Comparison of ENCODE assay signal across 27 mouse cellular contexts in the genomic region with DNA sequence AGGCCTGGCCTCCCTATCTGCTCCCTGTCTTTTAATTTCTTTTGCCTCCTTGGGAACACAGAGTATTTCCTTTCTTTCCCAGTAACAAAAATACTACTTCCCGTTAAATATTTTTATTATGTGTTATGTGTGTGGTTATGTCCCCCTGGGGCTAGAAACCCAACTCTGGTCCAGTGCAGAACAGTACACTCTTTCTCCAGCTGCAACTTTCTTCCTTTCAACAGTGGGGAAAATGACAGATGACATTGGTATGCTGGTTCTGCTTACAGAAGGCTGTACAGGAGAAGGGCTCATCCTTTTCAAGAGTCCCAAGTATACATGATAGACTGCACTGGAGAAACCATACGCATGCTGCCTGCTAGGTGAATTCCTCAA.
DNase-seq lines count a peak whose midpoint lies in the region; ATAC-seq lines count a peak whose summit lies in the region.
"Had no signal": no experiment of that assay in that cellular context is flagged by ENCODE, and none has a peak within 500 bp of the region (broad histone marks: within the 10 kb centered on the region; RNA-seq: fewer than 3 reads in every experiment).

No protein-coding gene starts in this region.

- peaks cover 11% of the 10 kb centered on the region for H3K4me1 ChIP-seq in forebrain, embryonic 12.5 days
- peaks cover 10% of the 10 kb centered on the region; the same call in 1 of the 2 replicates for H3K4me1 ChIP-seq in forebrain, embryonic 14.5 days (ENCODE audit: control insufficient read depth, insufficient read depth, low read length)
- H3K4me1 ChIP-seq in hindbrain, embryonic 15.5 days (replicated peaks), result peaks cover 13% of the 10 kb centered on the region
- H3K4me1 ChIP-seq in hindbrain, embryonic 10.5 days (replicated peaks), result no peaks in the 10 kb centered on the region
- peaks cover 17% of the 10 kb centered on the region for H3K4me1 ChIP-seq in forebrain, embryonic 16.5 days (replicated peaks; ENCODE audit: control insufficient read depth, insufficient read depth, low read length)
- H3K4me1 ChIP-seq: embryonic facial prominence, embryonic 12.5 days; heart, embryonic 12.5 days; liver, embryonic 12.5 days; megakaryocyte, embryonic 14.5 days had no signal

- no peaks in the 10 kb centered on the region for H3K36me3 ChIP-seq in forebrain, embryonic 12.5 days (replicated peaks)
- no peaks in the 10 kb centered on the region for H3K36me3 ChIP-seq in forebrain, embryonic 14.5 days (ENCODE audit: control insufficient read depth, insufficient read depth, low read length)
- H3K36me3 ChIP-seq in hindbrain, embryonic 15.5 days, result no peaks in the 10 kb centered on the region
- H3K36me3 ChIP-seq in hindbrain, embryonic 10.5 days, result no peaks in the 10 kb centered on the region
- H3K36me3 ChIP-seq in forebrain, embryonic 16.5 days (ENCODE audit: control insufficient read depth, insufficient read depth), result no peaks in the 10 kb centered on the region
- H3K36me3 ChIP-seq: embryonic facial prominence, embryonic 12.5 days; heart, embryonic 12.5 days; liver, embryonic 12.5 days; midbrain, embryonic 12.5 days had no signal

- H3K9ac ChIP-seq in forebrain, embryonic 12.5 days, result no peak overlapping the region
- no peak overlapping the region for H3K9ac ChIP-seq in forebrain, embryonic 14.5 days (ENCODE audit: low read length)
- H3K9ac ChIP-seq in hindbrain, embryonic 15.5 days, result no peak overlapping the region
- H3K9ac ChIP-seq in forebrain, embryonic 16.5 days (replicated peaks; ENCODE audit: low read depth, low read length), result no peak overlapping the region
- H3K9ac ChIP-seq: embryonic facial prominence, embryonic 12.5 days; heart, embryonic 12.5 days; liver, embryonic 12.5 days; liver, postnatal 0 days; midbrain, embryonic 12.5 days had no signal

- H3K4me2 ChIP-seq in forebrain, embryonic 12.5 days, result no peak overlapping the region
- H3K4me2 ChIP-seq in forebrain, embryonic 14.5 days (ENCODE audit: low read length), result no peak overlapping the region
- H3K4me2 ChIP-seq in hindbrain, embryonic 15.5 days, result no peak overlapping the region
- no peak overlapping the region for H3K4me2 ChIP-seq in forebrain, embryonic 16.5 days (ENCODE audit: low read length)
- H3K4me2 ChIP-seq: embryonic facial prominence, embryonic 12.5 days; heart, embryonic 12.5 days; liver, embryonic 12.5 days; midbrain, embryonic 12.5 days had no signal

- 92% methylated on average over 2 of the region's 2 CpGs for WGBS in forebrain, embryonic 12.5 days
- WGBS in forebrain, embryonic 14.5 days, result 92% methylated on average over 2 of the region's 2 CpGs
- 87% methylated on average over 2 of the region's 2 CpGs for WGBS in hindbrain, embryonic 15.5 days
- WGBS in hindbrain, embryonic 10.5 days, result 87% methylated on average over 2 of the region's 2 CpGs
- WGBS in forebrain, embryonic 16.5 days, result 98% methylated on average over 2 of the region's 2 CpGs

- H3K27me3 ChIP-seq in forebrain, embryonic 12.5 days, result no peaks in the 10 kb centered on the region
- H3K27me3 ChIP-seq in forebrain, embryonic 14.5 days (replicated peaks; ENCODE audit: control insufficient read depth, insufficient read depth, low read length), result no peaks in the 10 kb centered on the region
- no peaks in the 10 kb centered on the region for H3K27me3 ChIP-seq in hindbrain, embryonic 15.5 days
- no peaks in the 10 kb centered on the region for H3K27me3 ChIP-seq in hindbrain, embryonic 10.5 days (ENCODE audit: insufficient read depth, poor library complexity, severe bottlenecking)
- H3K27me3 ChIP-seq in forebrain, embryonic 16.5 days (replicated peaks; ENCODE audit: control insufficient read depth, insufficient read depth, low read length), result no peaks in the 10 kb centered on the region
- H3K27me3 ChIP-seq: embryonic facial prominence, embryonic 12.5 days; heart, embryonic 12.5 days; liver, embryonic 12.5 days; megakaryocyte, embryonic 14.5 days; midbrain, embryonic 12.5 days had no signal

- ATAC-seq in forebrain, embryonic 12.5 days (ENCODE audit: low FRiP score), result no peak
- no peak for ATAC-seq in forebrain, embryonic 14.5 days
- no peak for ATAC-seq in hindbrain, embryonic 15.5 days (ENCODE audit: low FRiP score, low read depth)
- no peak for ATAC-seq in forebrain, embryonic 16.5 days
- ATAC-seq: inflammation-experienced regulatory T-cells, adult 6 months; liver, embryonic 12.5 days; liver, postnatal 0 days; Patski had no signal

- H3K27ac ChIP-seq in forebrain, embryonic 12.5 days, result peak overlapping the region; percentile 59; the same call in 1 of the 2 replicates
- H3K27ac ChIP-seq in forebrain, embryonic 14.5 days (ENCODE audit: low read depth, low read length), result no peak overlapping the region
- peak overlapping the region; percentile 22; the same call in 1 of the 2 replicates for H3K27ac ChIP-seq in hindbrain, embryonic 15.5 days (replicated peaks)
- H3K27ac ChIP-seq in hindbrain, embryonic 10.5 days, result no peak overlapping the region
- peak overlapping the region; percentile 72; the same call in 1 of the 2 replicates for H3K27ac ChIP-seq in forebrain, embryonic 16.5 days (ENCODE audit: low read length)
- H3K27ac ChIP-seq: embryonic facial prominence, embryonic 12.5 days; heart, adult 2 months; liver, embryonic 12.5 days; midbrain, embryonic 12.5 days had no signal

- DNase-seq in forebrain, embryonic 14.5 days (ENCODE audit: low spot score), result no peak
- DNase-seq in hindbrain, embryonic 10.5 days (ENCODE audit: low spot score), result no peak
- peak; percentile 3 for DNase-seq in skeletal muscle tissue, adult 2 months (ENCODE audit: low read depth, low spot score)
- no peak for DNase-seq in adrenal gland, adult 8-10 months
- DNase-seq: adrenal gland, postnatal 14 days; cerebellum, adult 11-12 months; cerebellum, adult 9-11 months; embryo, embryonic 11 days; heart, adult 2 months; kidney, adult 11 months; kidney, postnatal 14 days; left cerebral cortex, postnatal 4 days; liver, postnatal 0 days; lung, postnatal 4 days; spleen, adult 18-20 months; thymus, postnatal 14 days had no signal

- H3K4me3 ChIP-seq in forebrain, embryonic 12.5 days (replicated peaks), result no peak overlapping the region
- no peak overlapping the region for H3K4me3 ChIP-seq in forebrain, embryonic 14.5 days (ENCODE audit: low read depth, low read length)
- H3K4me3 ChIP-seq in hindbrain, embryonic 15.5 days, result no peak overlapping the region
- no peak overlapping the region for H3K4me3 ChIP-seq in hindbrain, embryonic 10.5 days
- no peak overlapping the region for H3K4me3 ChIP-seq in forebrain, embryonic 16.5 days (replicated peaks; ENCODE audit: low read length)
- H3K4me3 ChIP-seq: embryonic facial prominence, embryonic 12.5 days; heart, adult 2 months; heart, embryonic 12.5 days; liver, embryonic 12.5 days; megakaryocyte, embryonic 14.5 days; midbrain, embryonic 12.5 days; myocyte had no signal

- H3K9me3 ChIP-seq in forebrain, embryonic 12.5 days, result no peaks in the 10 kb centered on the region
- no peaks in the 10 kb centered on the region for H3K9me3 ChIP-seq in forebrain, embryonic 14.5 days (replicated peaks; ENCODE audit: control insufficient read depth, low read length)
- H3K9me3 ChIP-seq in hindbrain, embryonic 15.5 days, result no peaks in the 10 kb centered on the region
- no peaks in the 10 kb centered on the region for H3K9me3 ChIP-seq in hindbrain, embryonic 10.5 days
- no peaks in the 10 kb centered on the region for H3K9me3 ChIP-seq in forebrain, embryonic 16.5 days (ENCODE audit: control insufficient read depth, low read length)
- H3K9me3 ChIP-seq: embryonic facial prominence, embryonic 12.5 days; heart, embryonic 12.5 days; liver, embryonic 12.5 days; midbrain, embryonic 12.5 days had no signal

Comparison
In these comparisons a context has a peak if more than half of its experiments do, and no peak if none do; other contexts are left out.
1. H3K27ac ChIP-seq: peak in forebrain, embryonic 12.5 days (single experiment), hindbrain, embryonic 15.5 days (single experiment) and forebrain, embryonic 16.5 days (single experiment); none in forebrain, embryonic 14.5 days (single experiment) and hindbrain, embryonic 10.5 days (single experiment).